Mouse (Mus musculus) c-Kit-positive CD71-positive TER-119-positive erythroid progenitor cells, embryonic 14.5 days (primary cell): ENCODE measurements around the gene Tpt1.
A peak's percentile ranks its signal among the peaks of the same experiment; 100 is the strongest.
"Not testable (repeated sequence)": the region's sequence is repeated elsewhere in the genome, so short reads cannot be mapped to it uniquely, and the experiment has no call there.

ENCODE experiments used
- DNase-seq: peaks from one replicate; pipeline ENCODE4 v3.0.0-alpha.2; 2013; ENCODE audit warnings: low spot score

Gene Tpt1

GRCm38 (mm10) chr14:75844867-75845697 is at the start of gene Tpt1:
Tpt1 (plus strand) TSS chr14:75845093.
- DNase-seq = peak; percentile 95

- DNase-seq = no peak
Measured at GRCm38 (mm10) chr14:75795918-75796317, 49.0 kb upstream of the Tpt1 start.

DNA sequence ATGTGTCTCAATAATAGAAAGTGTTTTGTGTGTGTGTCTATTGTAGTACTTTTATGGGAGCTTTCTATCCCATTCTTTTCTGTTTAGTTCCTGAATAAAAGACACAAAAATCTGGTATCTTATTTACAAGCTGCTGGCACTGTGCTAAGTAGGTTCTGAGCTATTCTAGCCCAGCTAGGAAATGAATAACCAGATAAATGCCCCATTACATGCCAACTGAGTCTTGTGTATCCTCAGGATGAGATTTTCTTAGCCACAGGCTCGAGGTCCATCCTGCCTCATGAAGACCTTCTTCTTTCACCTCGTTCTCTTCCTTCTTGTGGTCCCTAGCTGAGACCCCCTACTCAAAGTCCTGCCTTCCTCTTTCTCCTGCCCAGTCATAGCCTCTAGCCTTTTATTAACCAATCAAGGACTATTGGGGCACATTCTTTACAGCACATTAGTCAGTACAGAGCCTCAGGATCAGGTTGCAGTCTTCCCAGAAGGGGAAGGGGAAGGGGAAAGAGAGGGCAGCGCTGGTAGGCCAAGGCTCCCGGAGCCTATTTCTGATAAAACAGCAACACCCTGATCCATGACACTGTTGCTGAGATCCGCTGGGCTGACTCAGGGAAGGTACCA is 47.0 kb upstream of the Tpt1 start:
- DNase-seq = no peak

DNA sequence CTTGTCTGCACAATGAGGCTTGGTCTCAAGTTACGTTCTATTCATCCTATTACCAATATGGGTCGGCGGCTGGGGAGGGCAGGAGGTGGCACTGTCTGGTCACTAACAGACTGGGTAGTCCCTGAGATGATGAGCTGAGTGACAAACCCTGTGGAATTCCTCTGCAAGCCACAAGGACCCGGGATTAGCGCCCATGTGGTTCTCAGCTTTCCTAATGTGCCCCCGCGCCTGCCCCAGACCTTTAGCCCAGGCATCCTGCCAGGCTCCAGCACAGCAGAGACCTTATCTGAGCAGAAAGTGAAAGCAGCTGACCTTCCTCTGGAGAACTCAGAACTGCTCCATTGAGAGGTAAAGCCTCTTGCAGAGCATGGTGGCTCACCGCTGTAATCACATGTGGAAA is 37.1 kb upstream of the Tpt1 start:
- no peak for DNase-seq

GRCm38 (mm10) chr14:75809931-75810330 is 35.0 kb upstream of the Tpt1 start:
- no peak for DNase-seq

- DNase-seq = no peak
Measured at GRCm38 (mm10) chr14:75818528-75818927, 26.4 kb upstream of the Tpt1 start.

DNA sequence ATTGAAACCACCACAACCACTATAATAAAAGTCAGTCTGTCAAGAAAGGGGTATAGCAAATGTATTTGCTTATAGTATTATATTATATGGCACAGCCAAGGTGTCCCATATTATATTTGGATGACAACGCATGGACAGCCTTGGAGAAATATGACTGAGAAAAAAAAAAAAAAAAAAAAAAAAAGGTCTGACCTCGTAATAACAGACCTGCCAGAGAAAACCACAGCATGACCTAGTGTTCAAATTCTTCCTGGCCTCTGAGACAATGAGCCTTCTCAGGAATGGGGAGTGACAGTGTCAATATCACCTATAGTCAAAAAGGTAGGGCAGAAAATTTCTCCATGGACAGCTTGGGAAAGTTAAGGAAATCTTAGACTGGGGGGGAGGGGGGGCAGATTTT is 25.6 kb upstream of the Tpt1 start:
- no peak for DNase-seq

DNA sequence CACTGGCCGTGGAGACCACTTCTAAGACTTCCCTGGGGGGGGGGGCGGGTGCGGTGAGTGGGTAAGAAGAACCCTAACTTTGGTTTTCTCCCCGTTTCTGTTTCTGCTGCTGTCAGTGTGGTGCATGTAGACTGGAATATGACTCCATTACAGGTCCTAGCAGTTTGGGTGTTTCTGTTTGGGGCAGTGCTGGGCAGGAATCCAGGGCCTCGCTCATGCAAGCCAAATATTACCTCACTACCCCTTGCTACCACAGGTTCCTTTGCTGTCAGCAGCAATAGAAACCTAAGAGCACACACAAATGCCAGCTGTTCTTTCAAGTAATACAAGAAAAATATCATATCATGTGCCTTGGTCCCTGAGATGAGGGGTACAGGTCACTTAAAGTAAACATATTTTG is 24.9 kb upstream of the Tpt1 start:
- DNase-seq = no peak

- no peak for DNase-seq
Measured at GRCm38 (mm10) chr14:75826851-75827410, 18.0 kb upstream of the Tpt1 start.

DNA sequence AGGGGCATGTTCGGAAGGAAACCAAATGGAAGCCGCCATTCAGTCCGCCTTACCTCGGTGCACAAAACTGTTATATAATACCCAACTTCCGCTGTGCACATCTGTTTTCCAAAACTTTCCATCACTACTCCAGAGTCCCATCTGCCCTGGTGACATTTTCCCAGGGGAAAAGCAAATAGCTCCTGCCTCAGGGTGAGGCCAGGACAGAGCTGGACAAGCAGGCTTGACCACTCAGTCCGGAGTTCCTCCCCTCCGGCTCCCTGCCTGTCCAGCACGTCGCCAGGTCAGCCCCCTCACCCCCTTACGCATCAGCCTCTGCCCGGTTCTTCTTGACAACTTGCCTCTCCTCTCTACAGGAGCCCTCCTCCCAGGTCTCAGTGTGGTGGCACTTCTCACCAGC is 16.7 kb upstream of the Tpt1 start:
- no peak for DNase-seq

- peak; percentile 67 for DNase-seq
Measured at GRCm38 (mm10) chr14:75828866-75829806, 15.8 kb upstream of the Tpt1 start.

DNA sequence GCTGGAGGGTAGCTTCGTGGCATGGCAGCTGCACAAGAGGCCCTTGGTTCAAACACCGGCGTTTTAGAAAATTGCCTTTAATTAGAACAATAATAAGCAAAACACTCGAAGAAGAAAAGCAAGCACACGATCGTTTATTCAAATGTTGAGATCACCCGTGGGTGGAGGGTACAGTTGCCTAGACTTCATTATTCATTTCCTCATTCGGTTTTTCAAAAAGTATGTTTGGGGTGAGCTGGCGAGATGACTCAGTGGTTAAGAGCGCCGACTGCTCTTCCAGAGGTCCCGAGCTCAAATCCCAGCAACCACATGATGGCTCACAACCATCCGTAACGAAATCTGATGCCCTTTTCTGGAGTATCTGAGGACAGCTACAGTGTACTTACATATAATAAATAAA is 15.1 kb upstream of the Tpt1 start:
- not testable (repeated sequence) for DNase-seq

DNA sequence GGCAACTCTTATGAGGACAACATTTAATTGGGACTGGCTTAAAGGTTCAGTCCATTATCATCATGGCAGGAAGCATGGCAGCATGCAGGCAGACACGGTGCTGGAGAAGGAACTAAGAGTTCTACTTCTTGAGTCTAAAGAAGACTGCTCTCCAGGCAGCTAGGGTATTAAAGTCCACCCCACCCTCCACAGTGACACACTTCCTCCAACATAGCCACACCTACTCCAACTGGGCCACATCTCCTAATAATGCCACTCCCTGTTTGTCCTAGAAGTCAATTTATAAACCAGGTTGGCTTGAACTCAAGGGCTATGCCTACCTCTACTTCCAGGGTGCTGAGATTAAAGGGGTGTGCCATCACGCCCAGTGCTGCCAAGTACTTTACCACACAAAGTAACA is 12.9 kb upstream of the Tpt1 start:
- peak; percentile 37 for DNase-seq

- no peak for DNase-seq
Measured at GRCm38 (mm10) chr14:75832982-75833381, 11.9 kb upstream of the Tpt1 start.

DNA sequence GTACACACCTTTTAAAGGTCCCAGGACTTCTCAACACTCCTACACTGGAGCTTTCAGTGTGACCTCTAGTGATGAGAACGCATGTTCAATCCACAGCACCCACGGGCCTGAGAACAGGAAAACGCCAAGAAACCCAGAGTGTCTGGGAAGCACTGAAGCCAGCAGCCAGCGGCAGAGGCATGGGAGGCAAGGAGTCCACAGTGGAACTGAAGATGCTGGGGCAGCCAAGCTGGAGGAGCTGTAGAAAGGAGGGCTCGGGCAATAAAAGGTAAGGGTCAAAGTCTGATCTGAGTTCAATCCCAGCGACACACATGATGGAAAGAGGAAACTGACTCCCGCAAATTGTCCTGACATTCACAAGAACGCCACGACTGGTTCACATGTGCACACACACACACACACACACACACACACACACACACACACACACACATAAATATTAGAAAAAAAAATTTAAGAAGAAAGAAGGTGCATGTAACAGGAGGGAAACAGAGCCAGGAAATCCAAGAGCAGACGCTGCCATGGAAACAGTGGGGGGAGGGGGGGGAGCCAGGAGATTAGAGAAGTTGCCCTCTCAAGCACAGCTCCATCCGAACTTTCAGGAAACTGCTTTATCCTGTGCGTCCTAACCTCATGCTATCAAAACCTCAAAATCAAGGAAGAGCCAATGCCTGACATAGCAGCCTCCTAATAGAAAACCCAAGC is 11.2 kb upstream of the Tpt1 start:
- no peak for DNase-seq

DNA sequence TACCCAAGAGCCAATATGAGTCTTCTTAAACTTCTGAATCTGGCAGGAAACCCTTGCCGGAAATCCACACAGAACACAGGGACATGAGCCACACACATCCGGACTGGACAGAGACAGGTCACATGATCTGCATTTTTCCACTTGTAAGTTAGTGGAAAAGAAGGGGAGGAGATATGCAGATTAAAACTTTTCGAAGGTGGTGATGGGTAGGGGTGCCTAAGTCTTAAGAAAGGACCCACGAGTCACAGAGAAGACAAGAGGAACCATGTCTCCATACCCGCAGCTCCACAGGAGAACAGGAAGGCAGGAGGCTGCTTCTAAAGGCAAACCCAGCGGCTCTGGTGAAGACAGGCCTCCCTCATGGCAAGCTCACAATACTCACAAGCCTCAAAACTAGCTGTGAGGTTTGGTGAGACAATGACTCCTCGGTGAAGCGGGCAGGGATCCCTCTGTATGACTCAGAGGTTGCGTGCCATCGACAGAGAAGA is 10.6 kb upstream of the Tpt1 start:
- DNase-seq = peak; percentile 84

DNA sequence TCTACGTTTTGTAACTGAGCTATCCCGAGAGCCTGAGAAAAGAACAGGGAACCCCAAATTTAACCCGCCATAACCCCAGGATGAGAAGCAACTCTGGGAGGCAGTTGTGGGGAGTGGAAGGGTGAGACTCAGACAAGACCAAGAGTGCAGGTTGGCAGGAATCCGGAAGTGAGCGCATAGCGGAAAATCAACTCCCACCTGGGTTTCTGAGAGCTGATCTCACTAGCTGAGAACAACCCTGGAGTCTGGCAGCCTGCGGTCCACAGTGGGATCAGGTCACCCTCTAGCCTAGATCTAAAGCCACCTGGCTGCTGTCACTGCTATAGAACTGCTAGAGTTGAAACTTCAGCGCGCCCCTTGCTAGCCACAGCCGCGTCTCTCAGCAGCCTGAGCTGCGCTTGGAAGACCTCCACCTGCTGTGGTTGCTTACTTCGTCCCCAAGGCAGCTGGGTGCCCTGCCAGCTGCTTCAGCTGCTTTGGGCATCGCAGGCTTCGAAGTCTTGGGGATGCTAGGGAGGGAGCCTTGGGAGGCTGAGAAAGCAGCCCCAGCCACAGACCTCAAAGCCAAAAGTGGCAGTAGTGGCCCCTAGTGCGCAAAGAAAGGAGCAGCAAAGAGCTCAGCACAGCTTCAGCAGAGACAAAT is 10.0 kb upstream of the Tpt1 start:
- DNase-seq = peak; percentile 72

GRCm38 (mm10) chr14:75836579-75836978 is 8.3 kb upstream of the Tpt1 start:
- no peak for DNase-seq

- DNase-seq = peak; percentile 75
Measured at GRCm38 (mm10) chr14:75837048-75837916, 7.6 kb upstream of the Tpt1 start.

- not testable (repeated sequence) for DNase-seq
Measured at GRCm38 (mm10) chr14:75841758-75842157, 3.1 kb upstream of the Tpt1 start.
